Mouse (Mus musculus) cerebellum, postnatal 36 days (tissue): ENCODE data around the gene Gm21992.
A peak's percentile ranks its signal among the peaks of the same experiment; 100 is the strongest.

Source experiments
- DNase-seq, 2 experiments: peaks; one replicate each; pipeline ENCODE4 v3.0.0; 2021 to 2022; ENCODE audit warnings: mixed read lengths in 2 of 2

The Gm21992 gene

DNA sequence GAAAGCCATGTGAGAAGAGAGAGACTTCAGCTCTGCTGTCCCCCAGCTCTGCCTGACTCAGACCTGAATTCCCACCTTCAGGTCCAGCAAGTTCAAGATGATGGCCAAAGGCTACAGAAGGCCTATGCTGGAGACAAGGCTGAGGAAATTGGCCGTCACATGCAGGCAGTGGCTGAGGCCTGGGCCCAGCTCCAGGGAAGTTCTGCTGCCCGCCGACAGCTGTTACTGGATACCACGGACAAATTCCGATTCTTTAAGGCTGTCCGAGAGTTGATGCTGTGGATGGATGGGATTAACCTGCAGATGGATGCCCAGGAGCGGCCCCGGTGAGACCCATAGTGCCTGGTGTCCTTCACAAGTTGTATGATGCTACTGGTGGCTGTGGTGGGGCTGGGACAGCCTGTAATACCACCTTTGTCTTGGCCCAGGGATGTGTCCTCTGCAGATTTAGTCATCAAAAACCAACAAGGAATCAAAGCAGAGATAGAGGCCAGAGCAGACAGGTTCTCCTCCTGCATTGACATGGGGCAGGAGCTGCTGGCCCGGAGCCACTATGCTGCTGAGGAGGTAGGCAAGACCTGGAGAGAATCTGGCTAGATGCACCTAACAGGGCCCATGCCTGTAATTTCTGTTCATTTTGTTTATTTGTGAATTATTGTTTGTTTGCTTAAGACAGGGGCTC is 63.6 kb downstream of the Gm21992 start:
- peak; percentile 48 to 61 for DNase-seq

DNA sequence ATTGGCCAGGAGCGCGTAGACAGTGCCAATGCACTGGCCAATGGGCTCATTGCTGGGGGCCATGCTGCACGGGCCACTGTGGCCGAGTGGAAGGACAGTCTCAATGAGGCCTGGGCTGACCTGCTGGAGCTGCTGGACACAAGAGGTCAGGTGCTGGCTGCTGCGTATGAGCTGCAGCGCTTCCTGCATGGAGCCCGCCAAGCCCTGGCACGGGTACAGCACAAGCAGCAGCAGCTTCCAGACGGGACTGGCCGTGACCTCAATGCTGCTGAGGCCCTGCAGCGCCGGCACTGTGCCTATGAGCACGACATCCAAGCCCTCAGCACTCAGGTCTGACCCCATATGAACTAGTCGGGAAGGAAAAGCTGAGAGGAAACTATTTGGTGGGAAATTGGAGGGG is 64.8 kb downstream of the Gm21992 start:
- peak; percentile 81 to 82 for DNase-seq

DNA sequence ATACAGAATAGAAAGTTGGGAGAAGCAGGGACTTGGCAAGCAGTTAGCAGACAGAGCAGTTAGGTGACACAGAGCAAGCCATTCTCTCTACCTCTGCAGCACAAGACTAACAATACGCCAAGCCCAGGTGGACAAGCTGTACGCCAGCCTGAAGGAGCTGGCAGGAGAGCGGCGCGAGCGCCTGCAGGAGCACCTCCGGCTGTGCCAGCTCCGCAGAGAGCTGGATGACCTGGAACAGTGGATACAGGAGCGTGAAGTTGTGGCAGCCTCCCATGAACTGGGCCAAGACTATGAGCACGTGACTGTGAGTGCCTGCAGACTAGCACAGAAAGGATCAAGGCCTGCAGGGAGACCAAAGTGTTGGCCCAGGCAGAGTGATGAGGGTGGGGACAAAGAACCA is 65.7 kb downstream of the Gm21992 start:
- DNase-seq, result peak; percentile 62 to 64

DNA sequence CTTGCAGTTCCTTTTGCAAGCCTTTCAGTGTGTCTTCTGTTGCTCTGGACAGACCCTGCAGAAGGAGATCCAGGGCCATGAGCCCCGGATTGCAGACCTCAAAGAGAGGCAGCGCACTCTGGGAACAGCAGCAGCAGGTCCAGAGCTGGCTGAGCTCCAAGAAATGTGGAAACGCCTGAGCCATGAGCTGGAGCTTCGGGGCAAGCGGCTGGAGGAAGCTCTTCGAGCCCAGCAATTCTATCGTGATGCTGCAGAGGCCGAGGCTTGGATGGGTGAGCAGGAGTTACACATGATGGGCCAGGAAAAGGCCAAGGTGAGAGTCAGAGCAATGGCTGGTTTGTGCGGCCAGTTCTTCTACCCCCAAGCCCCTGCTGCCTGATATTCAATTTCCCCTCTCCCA is 66.4 kb downstream of the Gm21992 start:
- peak; percentile 53 to 55 for DNase-seq

DNA sequence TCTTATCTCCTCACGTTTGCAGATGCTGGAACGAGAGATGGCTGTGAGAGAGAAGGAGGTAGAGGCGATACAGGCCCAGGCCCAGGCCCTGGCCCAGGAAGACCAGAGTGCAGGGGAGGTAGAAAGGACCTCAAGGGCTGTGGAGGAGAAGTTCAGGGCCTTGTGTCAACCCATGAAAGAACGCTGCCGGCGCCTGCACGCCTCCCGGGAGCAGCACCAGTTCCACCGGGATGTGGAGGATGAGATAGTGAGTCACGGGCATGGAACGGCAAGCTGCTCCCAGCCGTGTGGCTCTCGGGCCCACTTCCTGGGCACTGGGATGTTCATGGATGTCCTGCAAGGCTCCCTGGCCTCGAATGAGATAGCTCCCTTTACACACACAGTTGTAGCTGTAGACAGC is 67.4 kb downstream of the Gm21992 start:
- no peak for DNase-seq

DNA sequence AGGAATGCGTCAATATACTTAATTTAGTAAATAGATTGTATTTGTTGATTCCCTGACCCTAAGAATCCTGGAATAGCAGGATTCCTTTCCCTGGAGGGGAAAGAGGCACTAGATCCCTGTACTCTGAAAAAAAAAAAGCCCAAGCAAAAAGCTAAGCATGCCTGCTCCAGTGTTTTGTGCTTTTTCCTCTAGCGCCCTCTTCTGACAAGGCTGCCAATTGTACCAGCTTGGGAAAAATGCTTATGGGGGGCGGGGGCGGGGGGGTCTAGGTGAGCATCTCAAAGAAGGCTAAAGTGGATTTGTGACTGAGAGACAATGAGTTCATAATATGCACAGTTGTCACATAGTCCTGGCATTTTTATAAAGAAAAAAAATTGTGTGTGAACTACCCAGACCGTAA is 67.9 kb downstream of the Gm21992 start:
- DNase-seq, result peak in 1 of 2 experiments; percentile 49

DNA sequence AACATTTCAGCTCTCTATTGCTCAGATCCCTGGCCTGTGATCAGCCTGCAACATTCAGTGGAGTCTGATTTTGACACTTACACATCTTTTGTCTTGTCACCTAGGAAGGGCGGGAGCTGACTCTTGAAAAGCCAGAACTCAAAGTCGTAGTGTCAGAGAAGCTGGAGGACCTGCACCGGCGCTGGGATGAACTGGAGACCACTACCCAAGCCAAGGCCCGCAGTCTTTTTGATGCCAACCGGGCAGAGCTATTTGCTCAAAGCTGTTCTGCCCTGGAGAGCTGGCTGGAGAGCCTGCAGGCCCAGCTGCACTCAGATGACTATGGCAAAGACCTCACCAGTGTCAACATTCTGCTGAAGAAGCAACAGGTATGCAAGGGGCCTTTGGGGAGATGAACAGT is 69.2 kb downstream of the Gm21992 start:
- DNase-seq, result no peak

DNA sequence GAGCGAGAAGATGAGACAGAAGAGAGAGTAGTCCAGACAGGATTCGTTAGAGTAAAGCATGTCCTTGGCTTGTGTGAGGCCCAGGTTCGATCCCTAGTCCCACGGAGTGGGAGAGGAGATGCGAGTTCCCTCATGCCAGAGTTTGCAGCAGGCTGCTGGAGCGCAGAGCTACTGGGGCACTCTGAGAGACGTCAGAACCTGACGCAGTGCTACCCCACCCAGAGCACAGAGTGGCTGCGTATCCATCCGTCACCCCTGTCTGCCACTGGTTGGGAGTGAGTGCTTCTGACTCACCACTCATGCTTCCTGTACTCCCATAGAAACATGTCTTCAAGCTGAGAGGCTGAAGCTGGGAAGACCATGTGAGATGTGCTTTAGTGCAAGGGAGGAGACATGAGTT is 69.9 kb downstream of the Gm21992 start:
- DNase-seq, result no peak

DNA sequence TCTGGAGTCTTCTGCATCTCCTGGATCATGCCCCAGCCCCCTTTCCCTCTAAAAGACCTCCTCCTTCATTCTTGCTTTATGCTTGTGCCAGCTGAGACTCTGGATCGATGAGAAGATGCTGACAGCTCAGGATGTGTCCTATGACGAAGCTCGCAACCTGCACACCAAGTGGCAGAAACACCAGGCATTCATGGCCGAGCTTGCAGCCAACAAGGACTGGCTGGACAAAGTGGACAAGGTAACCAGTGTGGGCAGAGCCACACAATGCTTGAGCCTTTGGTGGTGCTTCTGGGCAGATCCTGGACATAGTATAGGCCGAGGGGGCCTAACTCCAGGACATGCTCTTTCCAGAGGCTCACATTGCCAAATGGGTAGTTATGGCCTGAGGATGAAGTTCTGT is 71.7 kb downstream of the Gm21992 start:
- DNase-seq, result no peak

DNA sequence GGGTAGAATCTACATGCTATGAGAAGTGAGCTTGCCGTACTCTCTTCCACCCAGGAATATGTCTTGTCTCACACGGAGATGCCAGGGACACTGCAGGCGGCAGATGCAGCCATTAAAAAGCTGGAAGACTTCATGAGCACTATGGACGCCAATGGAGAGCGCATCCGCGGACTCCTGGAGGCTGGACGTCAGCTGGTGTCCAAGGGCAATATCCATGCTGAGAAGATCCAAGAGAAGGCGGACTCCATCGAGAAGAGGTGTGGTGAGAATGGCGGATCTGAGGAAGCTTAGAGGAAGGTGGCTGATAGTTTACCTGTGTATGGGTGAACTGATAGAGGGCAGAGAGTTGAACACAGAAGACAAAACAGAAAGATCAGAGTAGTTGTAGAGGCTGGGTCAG is 72.4 kb downstream of the Gm21992 start:
- no peak for DNase-seq

DNA sequence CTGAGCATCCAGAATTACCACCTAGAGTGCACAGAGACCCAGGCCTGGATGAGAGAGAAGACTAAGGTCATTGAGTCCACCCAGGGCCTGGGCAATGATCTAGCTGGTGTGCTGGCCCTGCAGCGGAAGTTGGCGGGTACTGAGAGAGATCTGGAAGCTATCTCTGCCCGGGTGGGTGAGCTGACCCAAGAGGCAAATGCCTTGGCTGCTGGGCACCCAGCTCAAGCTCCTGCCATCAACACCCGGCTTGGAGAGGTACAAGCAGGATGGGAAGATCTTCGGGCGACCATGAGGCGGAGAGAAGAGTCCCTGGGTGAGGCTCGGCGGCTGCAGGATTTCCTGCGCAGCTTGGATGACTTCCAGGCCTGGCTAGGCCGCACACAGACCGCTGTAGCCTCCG is 73.5 kb downstream of the Gm21992 start:
- no peak for DNase-seq

DNA sequence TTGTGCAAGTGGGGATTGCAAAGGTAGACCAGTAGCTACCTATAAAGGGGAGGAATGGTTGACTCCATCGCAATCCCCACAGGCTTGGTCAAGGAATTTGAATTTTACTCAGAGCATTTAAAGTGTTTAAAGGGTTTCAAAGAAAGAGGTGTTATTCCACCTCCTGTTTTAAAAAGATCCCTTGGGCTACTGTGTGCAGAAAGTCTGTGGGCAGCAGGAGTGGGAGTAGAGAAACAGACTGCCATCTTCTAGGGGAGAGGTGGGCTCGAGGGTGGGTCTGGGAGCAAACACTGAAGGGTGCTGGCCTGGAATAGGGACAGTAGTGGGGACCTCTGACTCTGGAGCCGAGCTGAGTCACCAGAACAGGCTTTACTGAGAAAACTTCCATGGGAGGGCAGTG is 78.4 kb downstream of the Gm21992 start:
- DNase-seq, result no peak

DNA sequence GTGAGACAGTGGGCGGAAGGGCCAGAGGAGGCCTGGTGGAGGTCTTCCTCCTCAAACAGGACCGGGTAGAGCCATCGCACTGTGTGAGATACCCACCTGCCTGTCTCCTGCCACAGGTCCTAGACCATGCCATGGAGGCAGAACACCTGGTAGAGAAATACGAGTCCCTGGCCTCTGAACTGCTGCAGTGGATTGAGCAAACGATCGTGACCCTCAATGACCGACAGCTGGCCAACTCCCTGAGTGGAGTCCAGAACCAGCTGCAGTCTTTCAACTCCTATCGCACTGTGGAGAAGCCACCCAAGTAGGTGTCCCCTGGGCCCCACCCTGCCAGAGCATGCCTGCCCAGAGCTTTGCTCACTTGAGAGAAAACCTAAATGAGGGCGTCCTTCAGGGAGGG is 82.2 kb downstream of the Gm21992 start:
- no peak for DNase-seq

DNA sequence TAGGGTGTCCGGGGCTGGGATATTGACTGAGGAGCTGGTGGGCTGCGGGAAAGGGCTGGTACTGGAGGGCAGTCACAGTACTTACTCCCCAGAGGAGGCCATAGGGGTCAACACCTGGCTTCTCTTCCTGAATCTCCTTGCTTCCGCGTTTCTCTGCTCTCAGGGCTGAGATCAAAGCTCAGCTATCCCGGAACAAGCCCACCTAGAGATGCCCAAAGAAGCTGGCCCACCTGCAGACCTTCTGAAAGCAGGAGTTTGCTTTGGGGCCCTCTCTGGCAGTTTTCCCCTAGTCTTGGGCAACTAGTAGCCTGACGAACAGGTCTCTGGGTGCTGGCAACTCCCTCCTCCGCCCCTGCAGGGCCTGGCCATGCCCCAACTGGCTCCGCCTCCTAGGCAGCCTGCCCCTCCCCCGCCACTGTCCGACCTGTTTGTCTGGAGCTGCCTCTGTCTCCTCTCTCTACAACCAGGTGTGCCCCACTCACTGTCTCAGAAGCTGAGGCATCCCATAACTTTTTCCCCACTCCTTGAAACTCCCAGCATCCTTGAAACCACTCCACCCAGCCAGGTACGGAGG is 90.7 kb downstream of the Gm21992 start:
- peak; percentile 45 to 57 for DNase-seq

DNA sequence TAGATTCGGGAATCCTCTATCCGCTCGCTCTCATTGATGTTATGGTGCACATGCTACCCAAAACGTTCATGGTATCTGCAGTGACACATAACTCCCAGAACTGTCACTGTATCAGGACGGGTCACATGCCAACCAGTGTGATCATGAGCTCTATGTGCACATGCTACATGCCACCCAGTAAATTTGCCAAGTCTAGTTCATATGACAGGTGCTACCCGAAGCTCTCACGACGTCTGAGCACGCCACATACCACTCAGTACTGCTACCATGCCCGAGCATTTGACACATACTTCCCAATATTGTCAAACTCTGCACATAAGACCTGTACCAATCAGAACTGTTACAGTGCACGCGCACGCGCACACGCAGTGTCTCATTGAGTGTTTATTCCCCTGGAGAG is 91.3 kb downstream of the Gm21992 start:
- no peak for DNase-seq

DNA sequence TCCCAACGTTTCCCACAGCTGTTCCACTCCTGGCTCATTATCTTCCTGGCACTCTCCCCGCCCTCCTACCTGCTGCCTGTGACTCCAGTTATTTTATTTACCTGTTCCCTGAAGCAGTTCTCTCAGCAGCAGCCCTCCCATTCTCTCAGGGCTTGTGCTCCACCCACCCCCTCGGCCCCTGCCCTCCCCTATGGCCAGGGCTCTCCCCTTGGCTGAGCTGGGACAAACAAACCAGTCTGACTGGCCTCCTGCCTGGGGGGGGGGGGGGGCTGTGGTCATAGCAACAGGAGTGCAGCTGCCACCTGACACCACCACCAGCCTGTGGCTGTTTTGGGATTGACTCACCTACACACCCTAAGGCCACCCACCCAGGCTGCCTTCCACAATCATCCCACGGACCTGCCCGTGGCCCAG is 92.1 kb downstream of the Gm21992 start:
- DNase-seq, result no peak

DNA sequence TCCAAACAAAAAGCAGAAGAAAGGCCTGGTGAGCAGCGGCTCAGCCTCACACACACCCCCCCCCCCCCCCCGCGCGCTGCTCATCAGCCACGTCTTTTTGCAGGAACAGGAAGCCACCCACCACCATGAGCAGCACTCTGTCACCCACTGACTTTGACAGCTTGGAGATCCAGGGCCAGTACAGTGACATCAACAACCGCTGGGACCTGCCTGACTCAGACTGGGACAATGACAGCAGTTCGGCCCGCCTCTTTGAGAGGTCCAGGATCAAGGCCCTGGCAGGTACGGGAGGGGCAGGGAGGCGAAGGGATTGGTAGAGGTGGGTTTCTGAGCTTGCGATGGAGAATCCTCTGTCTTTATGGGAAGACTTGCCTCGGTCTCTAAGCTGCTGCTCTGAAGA is 92.7 kb downstream of the Gm21992 start:
- no peak for DNase-seq

DNA sequence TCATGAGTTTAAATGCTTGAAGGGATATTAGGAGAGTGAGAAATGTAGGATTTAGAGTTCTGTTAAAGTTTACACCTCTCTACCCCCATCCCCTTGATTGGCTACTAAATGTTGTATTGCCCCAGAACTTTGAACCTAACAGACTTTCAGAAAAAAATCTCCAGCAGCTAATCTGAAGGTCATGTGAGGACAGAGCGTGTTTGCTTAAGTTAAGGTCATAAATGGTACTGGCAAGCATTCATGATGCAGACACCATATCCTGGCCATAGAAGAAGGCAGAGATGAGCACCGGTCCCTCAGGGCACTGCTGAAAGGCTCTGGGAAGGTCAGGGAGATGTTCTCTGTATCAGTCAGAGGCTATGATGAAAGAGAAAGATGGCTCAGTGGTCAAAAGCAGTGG is 94.1 kb downstream of the Gm21992 start:
- DNase-seq, result no peak

DNA sequence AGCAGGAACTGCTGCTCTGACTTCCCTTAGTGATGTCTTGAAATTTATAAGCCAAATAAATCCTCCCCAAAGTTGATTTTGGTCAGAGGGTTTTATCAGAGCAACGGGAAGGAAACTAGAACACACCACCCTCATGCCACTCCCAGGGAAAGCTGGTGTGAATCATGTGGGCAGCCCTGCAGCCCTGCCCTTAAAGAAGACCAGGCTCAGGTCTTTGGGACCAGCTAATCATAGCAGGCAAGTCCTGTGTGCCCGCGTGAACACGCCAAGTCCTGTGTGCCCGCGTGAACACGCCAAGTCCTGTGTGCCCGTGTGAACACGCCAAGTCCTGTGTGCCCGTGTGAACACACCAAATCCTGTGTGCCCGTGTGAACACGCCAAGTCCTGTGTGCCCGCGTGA is 94.7 kb downstream of the Gm21992 start:
- no peak for DNase-seq

DNA sequence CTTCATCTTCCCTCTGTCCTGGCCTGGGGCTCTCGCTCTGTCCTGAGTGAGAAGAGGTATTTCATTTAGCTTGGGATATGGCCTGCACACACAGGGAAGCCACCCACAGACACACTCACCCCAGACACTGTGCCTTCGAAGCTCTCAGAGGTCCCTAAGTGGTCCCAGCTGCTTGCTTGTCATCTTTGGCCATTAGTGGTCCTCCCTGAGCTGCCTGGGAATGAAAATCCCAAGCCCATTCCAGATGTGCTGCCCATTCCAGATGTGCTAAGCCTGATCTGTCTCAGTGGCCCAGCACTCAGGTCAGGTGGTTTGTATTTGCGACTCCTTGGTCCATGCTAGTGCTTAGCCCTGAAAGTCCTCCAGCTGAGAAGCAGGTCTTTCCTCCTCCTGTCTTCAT is 97.5 kb downstream of the Gm21992 start:
- DNase-seq, result no peak

DNA sequence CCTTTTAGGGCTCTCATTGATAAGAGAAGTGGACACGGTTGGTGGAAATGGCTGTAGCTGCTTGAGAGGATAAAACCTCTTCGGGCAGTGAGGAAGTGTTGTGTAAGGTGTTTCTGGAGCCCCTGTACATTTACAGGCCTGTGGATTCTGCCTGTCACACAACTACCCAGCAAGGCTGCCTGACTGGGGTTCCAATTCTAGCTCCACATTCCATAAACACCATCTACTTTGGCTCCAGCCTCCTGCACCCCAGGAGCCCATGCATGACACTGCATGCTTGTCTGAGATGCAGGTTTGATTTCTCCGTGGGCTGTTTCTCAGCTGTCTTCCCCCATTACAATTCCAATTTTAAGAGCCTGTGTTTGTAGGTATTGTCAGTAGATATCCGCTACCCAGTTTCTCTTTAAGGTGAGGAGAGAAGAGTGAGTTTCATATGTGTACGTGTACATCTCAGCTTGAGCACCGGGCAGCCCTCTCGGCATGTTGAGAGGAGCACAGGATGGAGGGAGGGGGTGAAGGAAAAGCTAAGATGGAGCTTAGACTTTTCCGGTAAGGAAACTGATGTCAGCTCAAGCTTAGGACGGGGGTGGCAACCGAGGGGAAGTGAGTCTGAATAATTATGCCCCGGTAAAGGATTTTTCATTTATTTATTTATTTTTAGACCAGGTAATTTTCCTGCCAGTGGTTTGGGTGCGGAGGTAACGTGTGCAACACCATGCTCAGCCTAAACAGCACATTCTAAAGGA is 98.5 kb downstream of the Gm21992 start:
- peak in 1 of 2 experiments; percentile 48 for DNase-seq

DNA sequence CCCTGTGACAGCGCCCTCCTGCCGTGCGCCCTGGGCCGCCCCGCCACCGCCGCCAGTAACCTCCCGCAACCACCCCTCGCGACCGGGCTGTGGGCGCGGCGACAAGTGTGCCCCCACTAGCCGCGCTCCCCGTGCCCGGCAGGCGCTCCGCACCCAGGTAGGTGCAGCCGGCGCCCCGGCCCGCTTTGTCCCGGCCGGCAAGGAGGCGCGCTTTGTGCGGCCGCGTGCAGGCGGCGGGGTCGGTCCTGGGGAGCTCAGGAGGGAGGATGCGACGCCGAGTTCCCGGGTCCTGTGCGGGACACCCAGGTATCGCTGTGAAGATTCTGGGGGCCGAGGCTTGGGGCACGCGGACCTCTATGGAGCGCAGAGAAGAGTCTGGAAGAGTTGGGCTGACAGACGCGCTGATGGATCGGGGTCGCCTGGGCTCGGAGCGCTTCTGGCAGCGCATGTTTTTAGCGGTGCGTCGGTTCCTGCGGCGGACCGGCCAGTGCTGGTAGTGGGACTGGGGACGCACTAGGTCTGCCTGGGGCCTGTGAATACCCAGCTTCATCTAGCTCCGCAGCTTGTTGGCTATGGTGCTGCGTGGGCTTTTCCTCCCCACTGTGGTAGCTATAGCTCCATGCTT is 99.1 kb downstream of the Gm21992 start:
- DNase-seq, result peak; percentile 46 to 58

DNA sequence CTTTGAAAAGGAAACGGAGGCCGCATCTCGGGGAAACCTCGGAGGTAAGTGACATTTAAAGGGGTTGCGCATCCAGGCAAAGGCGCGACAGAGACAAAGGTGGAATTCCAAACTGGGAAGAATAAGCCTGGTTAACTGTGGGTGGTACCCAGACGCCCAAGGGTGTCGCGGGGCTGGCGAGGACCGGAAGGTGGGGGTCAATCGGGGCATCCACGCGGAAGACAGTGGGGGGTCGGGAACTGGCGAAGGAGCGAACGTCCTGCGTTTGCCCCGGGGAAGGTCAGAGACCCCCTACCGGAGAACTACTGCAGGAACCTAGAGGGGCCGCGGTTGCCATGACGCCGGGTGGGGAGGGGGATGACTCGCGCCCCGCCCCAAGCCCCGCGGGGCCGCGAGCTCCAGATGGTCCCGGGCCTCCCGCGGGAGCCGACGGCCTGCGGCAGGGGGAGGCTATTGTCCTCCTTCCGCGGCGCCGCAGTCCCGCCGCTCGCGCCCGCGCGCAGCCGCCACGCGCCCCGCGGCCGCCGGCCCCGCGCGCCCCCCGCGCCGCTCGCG is 99.7 kb downstream of the Gm21992 start:
- peak; percentile 63 to 70 for DNase-seq
